Mouse (Mus musculus) adrenal gland, postnatal 36 days (tissue): Measurements from ENCODE around the gene Xxylt1. TPM values are rescaled to one million over a fixed set of nuclear protein-coding genes. Genes with fewer than 3 reads are reported as not detected.
A peak's percentile ranks its signal among the peaks of the same experiment; 100 is the strongest.

Source experiments
- DNase-seq, 2 experiments: peaks; one replicate each; pipeline ENCODE4 v3.0.0; 2021; ENCODE audit warnings: mixed read lengths in 1 of 2
- total RNA-seq, 2 experiments: library from RNA; stranded (reverse); gene quantifications; 2 replicates each; pipeline ENCODE4 v1.2.3; 2021

Xxylt1 gene
- total RNA-seq, 2 experiments from 2014 or later: 10.0 to 17.8 TPM

DNA sequence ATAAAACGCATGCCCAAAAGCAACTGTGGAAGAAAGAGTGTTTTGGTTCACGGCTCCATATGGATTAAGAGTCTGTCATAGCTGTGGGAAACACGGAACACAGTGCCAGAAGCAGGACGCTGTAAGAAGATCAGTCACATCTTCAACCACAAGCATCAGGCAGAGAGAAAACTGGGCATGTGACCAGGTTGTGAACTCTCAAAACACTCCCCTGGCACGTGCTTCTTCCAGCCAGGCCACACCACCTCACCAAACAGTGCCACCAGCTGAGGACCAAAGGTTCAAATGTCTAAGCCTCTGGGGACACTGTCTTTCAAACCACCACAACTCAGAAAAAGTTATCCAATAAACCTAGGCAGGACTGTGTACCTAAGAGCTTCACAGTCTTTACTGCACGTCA lies 93.0 kb downstream of the Xxylt1 start:
- no peak for DNase-seq

DNA sequence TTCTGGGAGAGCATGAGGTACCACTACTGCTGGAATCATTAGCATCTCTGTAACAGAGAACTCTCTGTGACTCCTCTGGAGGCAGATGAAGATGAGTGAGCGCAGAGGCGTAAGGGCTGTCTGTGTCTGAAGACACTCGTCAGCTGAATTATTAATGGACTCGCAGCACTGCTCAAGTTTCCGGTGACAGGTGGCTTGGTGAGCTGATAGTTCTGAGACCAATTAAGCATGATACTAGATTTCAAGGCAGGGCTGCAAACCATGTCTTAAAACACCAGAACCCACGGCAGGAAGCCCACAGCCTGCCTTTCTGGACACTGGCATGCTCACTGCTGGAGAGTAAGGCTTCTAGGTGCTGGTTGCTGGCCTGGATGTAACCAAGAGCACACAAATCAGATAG lies 93.5 kb downstream of the Xxylt1 start:
- DNase-seq: no peak

DNA sequence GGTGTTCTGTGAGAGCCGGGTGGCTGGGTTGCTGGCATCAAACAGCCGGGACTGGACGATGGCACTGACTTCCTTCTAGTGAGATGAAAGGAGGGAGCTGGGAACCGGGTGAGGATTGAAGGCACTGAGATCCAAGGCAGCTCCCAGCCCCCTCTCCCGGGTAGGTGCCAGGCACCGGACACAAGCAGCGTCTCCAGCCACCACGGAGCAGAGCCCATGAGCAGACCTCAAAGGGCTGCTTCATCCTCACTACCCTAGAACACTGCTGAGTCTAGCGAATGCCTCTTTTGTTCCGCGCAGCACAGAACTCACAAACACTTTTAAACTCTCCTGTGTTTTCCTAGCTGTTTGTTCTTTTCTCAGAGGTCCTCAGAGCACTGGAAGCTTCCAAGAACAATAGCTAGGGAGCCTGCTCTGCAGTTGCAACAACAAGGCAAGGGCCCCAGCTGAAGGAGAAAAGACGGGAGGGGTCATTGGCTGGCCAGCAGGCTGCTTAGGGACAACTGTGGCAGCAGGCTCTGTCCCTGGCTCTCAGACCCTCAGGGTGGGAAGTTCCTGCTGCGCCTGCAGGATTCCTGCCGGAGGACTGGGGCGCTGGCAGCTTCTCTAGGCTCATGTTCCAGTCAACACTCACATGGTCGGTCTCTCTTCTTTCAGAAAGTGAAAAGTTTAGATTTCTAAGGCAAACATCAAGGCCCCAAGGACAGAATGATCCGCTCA lies 96.2 kb downstream of the Xxylt1 start:
- no peak for DNase-seq

DNA sequence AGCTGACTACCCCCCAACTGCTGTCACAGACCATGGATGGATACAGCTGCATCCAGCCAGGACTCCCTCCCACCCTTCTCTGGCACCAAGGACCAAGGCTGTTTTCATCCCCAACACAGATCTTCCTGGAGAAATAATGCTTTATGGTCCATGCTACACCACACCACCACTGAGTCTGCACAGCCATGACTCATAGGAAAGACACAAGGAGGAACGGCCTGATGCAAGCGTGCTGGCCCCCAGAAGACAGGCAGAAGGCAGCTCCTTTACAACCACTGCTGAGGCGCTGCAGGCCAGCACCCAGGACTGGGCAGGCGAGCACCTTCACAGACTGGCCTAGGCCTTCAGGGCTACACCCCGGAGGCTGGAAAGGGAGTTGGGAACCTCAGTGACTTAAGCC lies 97.1 kb downstream of the Xxylt1 start:
- no peak for DNase-seq

DNA sequence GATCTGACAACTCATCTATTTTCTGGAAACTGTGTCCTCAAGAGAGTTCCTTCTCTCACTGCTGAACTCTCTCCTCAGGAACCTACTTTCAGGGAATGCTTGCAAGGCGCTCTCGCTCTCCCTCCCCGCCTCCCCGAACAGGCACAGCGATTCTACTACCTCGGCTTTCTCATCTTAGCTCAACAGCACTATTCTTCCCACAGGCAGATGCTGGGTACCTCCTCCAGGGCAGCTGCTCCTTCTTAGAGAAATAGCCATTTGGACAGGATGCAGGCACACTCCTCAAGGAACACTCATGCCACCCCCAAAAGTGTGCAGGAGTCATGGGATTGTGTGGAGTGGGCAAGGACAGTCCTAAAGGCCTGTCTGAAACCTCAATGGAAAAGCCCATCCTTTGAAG lies 97.5 kb downstream of the Xxylt1 start:
- no peak for DNase-seq

DNA sequence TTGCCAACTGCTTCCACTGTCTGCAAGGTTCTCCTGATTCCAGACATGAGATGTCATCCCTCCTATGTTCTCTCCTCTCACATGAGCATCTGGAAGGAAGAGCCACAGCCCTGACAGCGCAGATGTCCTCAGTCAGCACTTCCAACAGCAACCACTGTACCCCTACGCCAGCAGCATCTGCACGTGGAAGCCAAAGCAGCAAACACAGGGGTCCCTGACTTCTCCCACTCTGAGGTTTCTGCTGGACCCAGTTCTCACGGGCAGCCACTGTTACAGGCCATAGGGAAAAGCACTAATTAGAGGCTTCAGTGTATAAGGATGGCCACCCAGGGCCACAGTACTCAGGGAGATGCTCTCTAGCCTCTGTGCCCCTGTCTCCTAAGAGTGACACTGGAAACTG lies 98.0 kb downstream of the Xxylt1 start:
- DNase-seq: no peak

DNA sequence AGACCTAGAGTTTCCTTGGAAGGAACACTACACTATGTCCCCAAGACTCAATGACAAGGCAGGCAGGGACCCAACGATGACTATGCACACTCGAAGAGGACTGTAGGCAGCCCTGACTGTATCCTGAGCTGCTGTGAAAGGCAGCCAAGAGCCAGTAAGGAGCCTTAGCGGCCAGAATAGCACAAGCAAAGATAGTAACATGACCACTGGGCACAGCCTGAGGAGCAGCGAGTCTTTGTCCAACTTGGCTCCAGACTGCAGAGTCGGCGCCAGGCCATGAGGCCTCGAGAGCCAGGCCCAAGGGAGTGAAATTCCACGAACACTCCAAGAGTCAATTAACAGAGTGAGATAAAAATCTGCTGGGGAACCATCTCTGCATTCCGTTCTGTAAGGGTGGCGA lies 99.9 kb downstream of the Xxylt1 start:
- DNase-seq: peak in 1 of 2 experiments; percentile 56

DNA sequence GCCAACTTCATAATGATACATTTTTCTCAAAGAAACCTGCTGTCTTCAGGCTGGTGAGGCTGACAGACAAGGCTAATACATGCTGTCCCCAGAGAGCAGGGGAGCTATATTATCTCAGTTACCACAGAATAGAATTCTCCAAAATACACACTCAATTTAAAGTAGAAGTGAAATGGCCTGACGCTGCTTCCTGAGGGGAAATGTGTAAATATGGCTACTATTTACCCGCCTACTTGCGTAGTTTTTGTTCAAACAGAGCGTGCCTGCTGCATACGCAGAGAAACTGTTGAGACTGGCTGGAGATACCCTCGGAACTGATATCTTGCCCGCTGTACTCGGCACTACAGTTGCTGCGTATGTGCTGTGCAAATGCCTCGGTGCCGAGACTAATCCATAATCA lies 101.3 kb downstream of the Xxylt1 start:
- DNase-seq: no peak

DNA sequence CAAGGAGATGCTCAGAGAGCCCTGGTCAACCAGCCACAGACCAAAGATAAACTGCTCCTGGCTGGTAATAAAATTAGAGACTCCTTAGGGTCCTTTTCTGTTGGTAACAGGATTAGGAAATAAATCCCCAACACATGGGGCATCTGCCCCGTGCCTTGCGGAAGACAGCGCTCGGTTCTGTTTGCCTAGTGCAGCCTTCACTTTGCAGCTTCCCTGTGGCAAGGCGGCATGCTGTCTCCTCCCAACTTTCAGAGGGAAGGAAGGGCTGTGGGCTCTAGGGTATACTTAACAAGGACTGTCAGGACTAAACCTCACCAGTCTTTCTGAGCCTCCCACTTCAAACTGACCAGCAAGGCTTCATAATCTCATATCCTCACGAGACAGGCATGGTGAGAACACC lies 103.5 kb downstream of the Xxylt1 start:
- no peak for DNase-seq

DNA sequence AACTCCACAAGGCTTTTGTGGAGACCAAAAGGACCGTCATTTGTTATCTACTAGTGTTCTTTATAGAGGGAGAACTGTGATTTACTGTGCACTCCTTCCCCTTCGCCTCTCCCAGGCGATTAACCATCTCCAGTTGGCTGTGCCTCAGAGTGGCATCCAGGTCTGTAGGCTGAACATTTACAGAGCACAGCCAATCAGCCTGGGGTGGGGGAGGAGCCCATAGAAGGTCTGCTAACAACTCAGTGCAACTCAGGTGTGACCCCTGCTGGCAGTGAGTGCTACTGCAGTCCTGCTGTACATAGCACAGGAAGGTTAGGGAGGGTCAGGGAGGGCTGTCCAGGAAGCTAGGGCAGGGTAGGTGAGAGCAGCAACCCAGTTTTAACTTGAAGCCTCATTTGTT lies 104.0 kb downstream of the Xxylt1 start:
- DNase-seq: peak; percentile 95 to 97

DNA sequence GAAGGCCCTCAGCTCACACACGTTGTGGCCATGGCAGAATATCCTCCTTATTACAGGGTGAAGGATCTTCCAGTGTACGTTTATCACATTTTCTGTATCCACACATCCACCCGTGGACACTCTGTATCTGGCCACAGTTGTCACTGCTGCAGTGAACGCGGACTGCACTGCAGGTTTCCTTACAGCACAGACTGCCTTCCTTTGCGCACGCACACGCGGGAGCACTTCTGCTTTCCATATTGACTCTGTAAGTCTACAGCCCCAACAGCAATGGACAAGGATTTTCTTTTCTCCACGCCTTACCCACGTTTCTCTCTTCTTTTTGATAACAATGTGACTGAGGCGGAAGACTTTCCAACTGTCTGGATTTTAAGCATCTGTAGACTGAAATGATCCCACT lies 106.7 kb downstream of the Xxylt1 start:
- DNase-seq: no peak

DNA sequence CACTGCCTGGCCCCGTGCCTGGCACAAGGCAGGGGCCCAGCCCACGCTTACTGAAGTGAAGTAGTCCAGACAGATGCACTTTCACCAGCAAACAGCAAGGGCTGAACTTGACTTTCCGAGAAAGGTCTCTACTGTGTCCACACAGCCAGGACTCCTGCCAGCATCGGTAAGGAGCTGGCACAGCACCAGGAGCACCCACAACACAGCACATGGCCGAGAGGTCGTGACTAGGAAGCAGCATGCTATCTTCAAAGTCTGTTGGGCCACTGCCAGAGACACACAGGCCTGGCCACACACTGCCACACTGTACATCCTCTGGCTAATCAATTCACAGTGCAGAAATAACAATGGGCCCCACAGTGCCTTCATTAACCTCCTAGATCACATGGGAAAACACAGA lies 107.8 kb downstream of the Xxylt1 start:
- DNase-seq: peak; percentile 72 to 79

DNA sequence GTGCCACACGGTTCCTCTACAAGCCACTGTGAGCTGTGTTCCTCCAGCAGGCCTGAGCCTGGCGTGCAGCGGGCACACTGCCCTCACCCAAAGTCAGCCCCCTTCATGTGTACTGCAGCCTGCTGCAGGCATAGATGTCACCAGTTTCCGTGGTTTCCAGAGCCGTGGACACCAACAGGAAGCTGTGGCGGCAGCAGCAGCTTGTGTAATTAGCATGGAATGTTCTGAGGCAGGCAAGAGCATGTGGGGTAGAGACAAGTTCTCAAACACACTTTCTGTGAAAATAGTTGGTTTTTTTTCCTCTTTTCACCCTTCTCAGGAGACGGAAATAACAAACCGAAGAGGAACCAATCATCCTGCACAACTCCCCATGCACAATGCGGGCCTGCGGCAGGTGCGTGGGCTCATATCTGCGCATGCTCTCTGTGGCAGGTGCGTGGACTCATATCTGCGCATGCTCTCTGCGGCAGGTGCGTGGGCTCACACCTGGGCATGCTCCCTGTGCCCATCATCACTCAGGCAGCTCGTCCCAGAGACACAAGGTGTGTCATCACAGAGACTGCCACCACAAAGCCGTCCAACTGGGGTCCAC lies 109.2 kb downstream of the Xxylt1 start:
- DNase-seq: peak in 1 of 2 experiments; percentile 23

DNA sequence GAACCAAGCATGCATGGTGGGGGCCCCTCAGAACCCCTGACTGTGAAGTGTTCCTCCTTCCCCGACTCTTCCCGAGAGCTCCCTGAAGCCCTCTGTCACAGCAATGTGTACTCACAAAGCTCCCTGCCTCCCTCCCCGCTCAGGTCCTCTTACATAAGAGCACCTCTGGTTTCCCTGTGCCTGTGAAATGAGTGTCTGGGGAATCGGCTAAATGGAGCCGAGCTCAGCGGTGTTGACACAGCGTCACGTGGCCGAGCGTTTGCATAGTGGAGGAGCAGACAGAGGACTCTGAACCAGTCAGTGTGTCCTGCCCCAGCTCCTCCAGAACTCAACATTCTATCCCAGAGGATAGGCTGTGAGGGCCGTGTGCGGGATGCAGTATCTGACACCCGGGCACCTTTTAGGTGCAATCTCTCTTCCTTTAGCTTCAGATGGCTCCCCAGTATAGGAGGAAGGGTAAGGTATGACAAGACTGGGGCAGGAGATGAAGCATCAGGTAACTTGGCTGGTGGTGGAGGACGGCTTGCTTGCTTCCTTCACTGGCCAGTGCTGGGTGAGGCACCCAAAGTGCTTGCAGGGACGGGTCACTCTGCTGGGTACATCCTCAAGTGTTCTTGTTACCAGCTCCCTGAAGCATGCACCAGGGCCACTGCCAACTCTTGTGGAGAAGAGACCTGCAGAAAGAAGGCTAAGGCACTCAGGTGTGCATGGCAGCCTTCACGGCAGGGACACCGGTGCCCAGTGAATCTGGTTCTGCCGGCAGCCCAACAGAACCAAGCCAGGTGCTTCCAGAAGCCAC lies 111.8 kb downstream of the Xxylt1 start:
- DNase-seq: peak; percentile 33 to 63

DNA sequence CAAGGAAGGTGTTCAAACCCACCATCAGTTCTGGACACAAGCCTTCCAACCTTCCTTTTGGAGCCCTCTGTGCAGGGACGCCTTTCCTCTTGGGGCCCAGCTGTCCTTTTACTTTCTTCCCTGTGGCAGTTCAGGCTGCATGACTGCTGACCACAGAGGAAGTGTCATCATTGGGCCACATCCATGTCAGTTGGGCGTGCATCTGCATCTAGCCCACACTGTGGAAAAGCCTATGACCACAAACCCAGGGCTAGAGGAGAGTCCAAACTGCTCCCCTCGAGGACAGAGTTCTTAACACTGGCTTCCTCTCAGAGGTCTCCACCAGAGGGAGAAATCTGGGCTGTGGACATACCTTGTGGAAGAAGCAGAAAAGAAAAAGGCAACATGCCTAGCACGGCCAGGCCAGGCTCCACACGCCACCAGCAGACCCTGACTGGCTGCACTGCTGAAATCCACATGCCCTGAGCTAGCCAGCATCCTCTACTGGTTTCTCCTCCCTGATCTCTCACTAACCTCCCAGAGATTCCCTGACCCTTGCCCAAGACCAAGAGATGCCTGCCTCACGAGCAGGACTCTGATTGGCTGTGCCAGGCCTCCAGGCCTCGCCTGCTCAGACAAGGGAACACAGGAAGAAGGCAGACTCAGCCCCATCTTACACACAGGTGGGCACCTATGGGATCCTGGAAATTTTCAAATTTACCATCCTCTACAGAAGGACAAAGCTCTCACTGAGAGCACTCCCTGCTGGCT lies 112.7 kb downstream of the Xxylt1 start:
- no peak for DNase-seq

DNA sequence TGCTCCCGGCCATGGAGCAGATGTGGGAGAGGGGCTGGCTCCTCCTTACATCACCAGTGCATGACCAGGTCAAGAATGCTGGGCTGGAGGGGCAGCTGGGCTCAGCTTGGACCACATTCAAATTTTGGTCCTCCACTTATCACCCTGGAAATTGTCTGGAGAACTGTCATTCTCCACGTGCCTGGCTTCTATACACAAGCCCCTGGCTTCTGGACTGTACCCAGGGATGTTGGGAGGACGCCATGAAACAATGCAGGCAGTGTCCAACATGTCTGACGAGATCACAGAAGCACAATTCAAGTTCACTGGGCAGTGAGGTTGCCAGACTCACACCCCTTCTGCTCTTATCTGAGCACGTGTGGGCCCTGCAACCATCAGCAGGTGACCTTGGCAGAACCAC lies 114.5 kb downstream of the Xxylt1 start:
- DNase-seq: no peak

DNA sequence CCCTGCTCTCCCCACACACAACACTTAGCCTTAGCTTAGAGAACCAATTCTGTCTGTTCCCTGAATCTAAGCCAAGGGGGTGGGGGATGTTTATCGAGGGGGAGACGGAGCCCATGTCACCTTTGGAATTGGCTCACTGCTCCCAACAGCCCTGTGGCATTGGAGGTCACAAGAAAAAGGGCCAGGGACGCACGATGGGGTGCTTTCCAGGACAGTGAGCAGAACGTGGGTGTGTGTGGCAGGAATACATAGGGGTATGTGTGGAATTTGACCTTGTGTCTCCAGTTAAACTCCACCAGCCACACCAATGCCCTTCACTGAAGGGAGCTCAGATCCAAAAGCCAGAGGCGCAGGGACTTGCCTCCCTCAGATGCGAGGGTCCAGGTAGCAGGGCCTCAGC lies 116.3 kb downstream of the Xxylt1 start:
- no peak for DNase-seq

DNA sequence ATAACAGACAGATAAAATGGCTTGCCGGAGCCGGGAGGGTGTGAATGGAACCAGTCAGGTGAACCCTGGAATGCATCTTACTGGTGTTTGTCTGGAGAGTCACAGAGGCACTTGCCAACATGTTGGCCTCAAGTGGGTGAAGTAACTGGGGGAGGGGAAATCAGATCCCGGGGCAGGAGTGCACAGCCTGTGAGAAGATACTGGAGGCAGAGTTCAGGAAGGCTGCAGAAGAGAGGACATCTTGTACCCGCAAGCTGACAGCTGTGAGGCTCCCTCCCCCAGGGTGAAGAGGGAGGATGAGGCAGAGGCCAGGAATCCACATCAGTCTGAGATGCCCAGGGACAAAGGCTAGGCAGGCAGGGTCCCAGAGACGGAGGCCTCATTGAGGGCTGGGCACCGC lies 116.8 kb downstream of the Xxylt1 start:
- DNase-seq: no peak

DNA sequence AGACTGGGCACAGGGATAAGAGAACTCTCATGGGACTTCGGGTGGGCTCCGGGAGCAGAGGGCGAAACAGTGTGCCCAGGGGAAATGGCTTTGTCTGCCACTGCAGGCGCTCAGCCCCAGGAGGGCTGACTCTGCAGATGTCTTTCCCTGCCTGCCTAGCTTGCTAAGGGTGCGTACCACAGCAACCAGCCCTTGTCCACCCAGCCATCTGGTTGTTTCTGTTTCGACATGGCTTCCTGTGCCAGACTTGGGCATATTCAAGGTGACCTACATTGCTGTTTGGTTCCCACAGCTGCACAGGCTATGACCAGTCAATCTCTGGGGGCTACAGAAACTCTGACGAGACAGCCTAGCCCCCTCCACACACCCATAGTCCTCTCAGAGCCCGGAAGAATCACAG lies 118.7 kb downstream of the Xxylt1 start:
- no peak for DNase-seq

DNA sequence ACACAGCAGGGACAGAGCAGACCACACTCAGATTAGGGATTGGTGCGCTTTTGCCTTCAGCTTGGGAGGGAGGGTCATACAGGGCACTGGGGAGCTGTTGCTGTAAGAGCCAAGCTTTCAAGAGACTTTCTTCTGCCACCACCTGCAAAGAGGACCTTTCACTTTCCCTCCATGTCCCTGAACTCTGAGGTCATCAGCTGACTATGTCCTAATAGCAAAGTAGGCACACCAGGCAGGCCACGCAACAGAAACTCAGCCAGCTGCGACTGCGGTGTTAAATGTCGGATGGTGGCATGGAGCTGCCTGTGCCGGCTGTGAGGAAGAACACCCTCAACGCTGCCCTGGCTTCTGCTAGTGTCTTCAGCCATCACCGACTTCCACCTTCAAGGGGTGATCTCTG lies 120.1 kb downstream of the Xxylt1 start:
- DNase-seq: no peak

DNA sequence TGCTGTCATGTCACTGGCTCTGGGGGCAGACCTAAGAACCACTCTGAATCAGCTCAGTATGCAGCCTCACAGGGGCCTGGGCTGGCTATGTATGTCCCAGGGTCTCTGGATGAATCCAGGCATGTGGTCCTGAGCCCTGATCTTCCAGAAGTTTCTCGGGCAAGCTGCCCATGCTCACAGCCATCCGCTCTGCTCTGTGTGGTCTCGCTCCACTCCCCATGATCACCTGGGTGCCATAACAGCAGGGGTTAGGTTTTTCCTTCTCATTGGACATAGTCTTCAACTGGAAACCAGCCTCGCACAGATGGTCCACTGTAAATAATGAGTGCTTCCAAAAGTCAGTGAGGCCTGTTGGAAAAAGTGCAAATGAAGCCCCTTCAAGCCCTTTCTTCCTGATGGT lies 121.0 kb downstream of the Xxylt1 start:
- no peak for DNase-seq

DNA sequence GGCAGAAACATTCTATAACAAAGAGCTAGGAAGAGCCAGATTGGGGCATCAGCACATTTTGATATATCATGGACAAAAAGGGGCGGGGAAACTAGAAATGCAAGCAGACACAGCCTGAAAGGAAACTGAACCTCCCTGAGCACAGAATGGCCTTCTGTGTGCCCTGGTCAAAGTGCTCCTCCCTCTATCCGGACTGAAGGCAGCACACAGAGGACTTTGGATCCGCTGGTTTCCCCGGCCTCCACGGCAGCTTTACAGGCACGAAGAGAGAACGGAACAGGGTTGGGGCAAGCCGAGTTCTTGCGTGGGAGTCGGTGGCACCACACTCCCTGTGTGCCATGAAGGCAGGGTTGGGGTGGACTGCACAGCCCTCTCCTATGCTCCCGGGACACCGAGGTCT lies 121.5 kb downstream of the Xxylt1 start:
- DNase-seq: no peak

DNA sequence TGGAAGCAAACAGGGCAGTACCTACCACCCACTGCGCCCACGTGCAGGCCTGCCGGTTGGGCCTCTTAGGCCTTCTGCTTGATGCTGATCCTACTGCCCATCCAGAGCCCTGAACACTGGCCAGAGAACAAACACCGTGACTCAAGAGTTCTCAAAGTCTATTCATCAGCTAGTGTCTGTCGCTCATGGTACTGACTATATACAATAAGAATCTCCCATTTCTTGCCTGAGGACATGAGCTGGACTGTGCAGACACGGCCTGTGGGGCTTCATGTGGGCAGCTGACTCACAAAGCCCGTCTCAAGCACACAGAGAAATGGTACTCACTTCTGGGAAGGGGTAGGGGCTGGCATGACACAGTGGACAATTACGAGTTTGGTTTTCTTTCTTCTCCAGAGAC lies 125.1 kb downstream of the Xxylt1 start:
- DNase-seq: no peak
